Mouse (Mus musculus) megakaryocyte, embryonic 14.5 days (primary cell): ENCODE results near the gene Tubd1.

Experiments used
- FLI1 ChIP-seq: IDR thresholded peaks from 2 replicates; pipeline ENCODE4 v1.6.1; 2012; ENCODE audit warnings: low read length, inconsistent platforms, mixed read lengths
- GATA1 ChIP-seq: IDR thresholded peaks from 3 replicates; pipeline ENCODE4 v1.6.1; 2012; ENCODE audit warnings: mixed read lengths, low read length, inconsistent platforms, borderline replicate concordance

DNA sequence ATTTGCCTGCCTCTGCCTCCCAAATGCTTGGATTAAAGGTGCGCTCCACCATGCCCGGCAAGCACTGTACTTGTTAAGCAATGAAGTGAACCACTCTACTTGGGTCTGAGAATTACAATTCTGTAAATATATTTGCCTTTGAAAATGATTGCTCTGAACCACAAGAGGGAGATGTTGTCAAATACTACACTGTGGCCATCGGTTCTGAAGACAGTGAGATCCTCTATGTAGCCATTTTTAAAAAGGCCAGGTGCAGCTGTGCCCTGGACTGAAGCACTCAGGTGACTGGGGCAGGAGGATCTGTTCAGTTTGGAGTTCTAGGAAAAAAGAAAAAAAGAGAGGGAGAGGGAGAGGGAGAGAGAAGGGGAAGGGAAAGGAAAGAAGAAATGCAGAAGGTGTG lies 23.6 kb downstream of the Tubd1 start:
- TF ChIP-seq GATA1 (no peak), FLI1 (no peak)
